In genomic region chr6:66493685-66494084, GRCm38 (mm10) we compare ENCODE assay signal across 25 mouse cellular contexts.
"Had no signal": no experiment of that assay in that cellular context is flagged by ENCODE, and none has a peak within 500 bp of the region (broad histone marks: within the 10 kb centered on the region; RNA-seq: fewer than 3 reads in every experiment).

No protein-coding gene starts in this region.

- H3K4me1 ChIP-seq: heart, embryonic 13.5 days; heart, embryonic 15.5 days; hindbrain, embryonic 13.5 days; hindbrain, embryonic 15.5 days; kidney, embryonic 15.5 days; limb, embryonic 10.5 days; limb, embryonic 12.5 days had no signal

- H3K4me2 ChIP-seq: heart, embryonic 11.5 days; heart, embryonic 13.5 days; heart, embryonic 15.5 days; hindbrain, embryonic 13.5 days; hindbrain, embryonic 15.5 days; kidney, embryonic 15.5 days; limb, embryonic 12.5 days had no signal

- H3K36me3 ChIP-seq: heart, embryonic 13.5 days; heart, embryonic 15.5 days; hindbrain, embryonic 13.5 days; hindbrain, embryonic 15.5 days; kidney, embryonic 15.5 days; limb, embryonic 10.5 days; limb, embryonic 12.5 days had no signal

- H3K27ac ChIP-seq: heart, adult 2 months; heart, embryonic 13.5 days; heart, embryonic 15.5 days; hindbrain, embryonic 13.5 days; hindbrain, embryonic 15.5 days; hindbrain, postnatal 0 days; kidney, embryonic 15.5 days; kidney, postnatal 0 days; limb, embryonic 10.5 days; limb, embryonic 12.5 days had no signal

- DNase-seq: gastrocnemius, postnatal 14 days; gastrocnemius, postnatal 36 days; heart, adult 11 months; heart, adult 2 months; heart, postnatal 14 days; heart, postnatal 36 days; kidney, adult 11 months; kidney, adult 2 months; kidney, adult 9 months; kidney, postnatal 14 days; kidney, postnatal 36 days; layer of hippocampus, adult 9-11 months; layer of hippocampus, postnatal 36 days; liver had no signal

- H3K9ac ChIP-seq: heart, embryonic 13.5 days; heart, embryonic 15.5 days; hindbrain, embryonic 13.5 days; hindbrain, embryonic 15.5 days; kidney, embryonic 15.5 days; limb, embryonic 12.5 days had no signal

- H3K27me3 ChIP-seq: heart, embryonic 13.5 days; heart, embryonic 15.5 days; hindbrain, embryonic 13.5 days; hindbrain, embryonic 15.5 days; kidney, embryonic 15.5 days; limb, embryonic 12.5 days had no signal

- ATAC-seq: hindbrain, postnatal 0 days; intestine, embryonic 16.5 days had no signal

- H3K9me3 ChIP-seq: heart, embryonic 13.5 days; heart, embryonic 15.5 days; hindbrain, embryonic 13.5 days; hindbrain, embryonic 15.5 days; kidney, embryonic 15.5 days; limb, embryonic 10.5 days; limb, embryonic 12.5 days had no signal

- H3K4me3 ChIP-seq: heart, adult 2 months; heart, embryonic 13.5 days; heart, embryonic 15.5 days; hindbrain, embryonic 13.5 days; hindbrain, embryonic 15.5 days; kidney, embryonic 15.5 days; limb, embryonic 10.5 days; limb, embryonic 12.5 days had no signal
